ENCODE assay signal across 8 mouse cellular contexts in genomic region chr10:80105460-80105859, GRCm38 (mm10). TPM values are rescaled to one million over a fixed set of nuclear protein-coding genes. Genes with fewer than 3 reads are reported as not detected.
A peak's percentile ranks its signal among the peaks of the same experiment; 100 is the strongest.
DNase-seq lines count a peak whose midpoint lies in the region; ATAC-seq and TF ChIP-seq lines count a peak whose summit lies in the region.

Gene Sbno2, minus strand, starts transcription at chr10:80105571.

- no peak for TF ChIP-seq CTCF in hindbrain, postnatal 0 days (IDR thresholded peaks at IDR 0.05; ENCODE audit: low read depth)
- TF ChIP-seq CTCF in MEL (IDR thresholded peaks at IDR 0.05 in 2 of 3, conservative IDR thresholded peaks at IDR 0.05 in 1 of 3; ENCODE audit: control insufficient read depth in 1 of 3, insufficient read depth in 1 of 3, low read depth in 2 of 3, low read length in 3 of 3, poor library complexity in 1 of 3, severe bottlenecking in 1 of 3), result no peak

- TF ChIP-seq POLR2A in MEL (IDR thresholded peaks at IDR 0.05; ENCODE audit: control insufficient read depth in 1 of 2, insufficient read depth in 1 of 2, low read depth in 1 of 2, low read length in 2 of 2, poor library complexity in 1 of 2), result no peak

- H3K27ac ChIP-seq in hindbrain, embryonic 12.5 days, result no peak within 1 kb of the TSS
- no peak within 1 kb of the TSS for H3K27ac ChIP-seq in hindbrain, postnatal 0 days
- no peak within 1 kb of the TSS for H3K27ac ChIP-seq in MEL (ENCODE audit: control insufficient read depth, low read depth, low read length)

- intact Hi-C loops in left cerebral cortex, postnatal 14 days (cut with DNase I), result no loop called here

- TF ChIP-seq RAD21 in MEL (IDR thresholded peaks at IDR 0.05; ENCODE audit: low read depth, low read length), result no peak

- no peaks in the 10 kb centered on the region for H3K9me3 ChIP-seq in hindbrain, embryonic 12.5 days (replicated peaks)
- no peaks in the 10 kb centered on the region for H3K9me3 ChIP-seq in hindbrain, postnatal 0 days (ENCODE audit: low read length)
- H3K9me3 ChIP-seq in MEL (replicated peaks; ENCODE audit: insufficient read depth, low read length), result no peaks in the 10 kb centered on the region

- H3K4me3 ChIP-seq in hindbrain, embryonic 12.5 days, result no peak within 1 kb of the TSS
- no peak within 1 kb of the TSS for H3K4me3 ChIP-seq in hindbrain, postnatal 0 days (ENCODE audit: low read length)
- no peak within 1 kb of the TSS for H3K4me3 ChIP-seq in MEL (ENCODE audit: control insufficient read depth in 1 of 2, insufficient read depth in 1 of 2, low read depth in 2 of 2, low read length in 2 of 2)

- no peak for TF ChIP-seq EP300 in MEL (IDR thresholded peaks at IDR 0.05; ENCODE audit: low read depth in 1 of 2, low read length in 2 of 2)

- H3K79me2 ChIP-seq in MEL (ENCODE audit: control insufficient read depth, insufficient read depth, low read length, poor library complexity), result peaks cover 19% of the 10 kb centered on the region

- WGBS in hindbrain, embryonic 12.5 days, result 69% methylated on average over 5 of the region's 5 CpGs
- 65% methylated on average over 5 of the region's 5 CpGs for WGBS in hindbrain, postnatal 0 days

- H3K9ac ChIP-seq in hindbrain, embryonic 12.5 days, result no peak within 1 kb of the TSS; the same call in none of the 2 replicates
- H3K9ac ChIP-seq in hindbrain, postnatal 0 days (replicated peaks; ENCODE audit: low read length), result no peak within 1 kb of the TSS
- no peak within 1 kb of the TSS for H3K9ac ChIP-seq in MEL (ENCODE audit: control insufficient read depth, low read depth, low read length, poor library complexity, severe bottlenecking)

- peaks cover 12% of the 10 kb centered on the region for H3K4me1 ChIP-seq in hindbrain, embryonic 12.5 days
- peaks cover 6% of the 10 kb centered on the region for H3K4me1 ChIP-seq in hindbrain, postnatal 0 days (ENCODE audit: insufficient read depth, low read length)
- H3K4me1 ChIP-seq in MEL (ENCODE audit: control insufficient read depth in 1 of 2, insufficient read depth in 2 of 2, low read length in 2 of 2), result peaks cover 12 to 26% of the 10 kb centered on the region in 2 experiments

- no peak for DNase-seq in hindbrain, postnatal 0 days (ENCODE audit: low spot score)
- peak; percentile 38 for DNase-seq in MEL (ENCODE audit: low read depth, low spot score)
- no peak for DNase-seq in left cerebral cortex, postnatal 14 days (ENCODE audit: low spot score in 2 of 2)
- no peak for DNase-seq in embryo, embryonic 9.5 days (ENCODE audit: extremely low spot score)
- no peak for DNase-seq in kidney, postnatal 25 days

- H3K36me3 ChIP-seq in hindbrain, embryonic 12.5 days, result no peaks in the 10 kb centered on the region
- H3K36me3 ChIP-seq in hindbrain, postnatal 0 days (ENCODE audit: insufficient read depth, low read length), result no peaks in the 10 kb centered on the region
- H3K36me3 ChIP-seq in MEL (ENCODE audit: control insufficient read depth in 1 of 2, insufficient read depth in 2 of 2, low read length in 2 of 2), result peaks cover 0 to 18% of the 10 kb centered on the region in 2 experiments; a peak in 2 of 4 replicates

- H3K27me3 ChIP-seq in hindbrain, embryonic 12.5 days, result no peaks in the 10 kb centered on the region
- no peaks in the 10 kb centered on the region for H3K27me3 ChIP-seq in hindbrain, postnatal 0 days (ENCODE audit: insufficient read depth, low read length)
- H3K27me3 ChIP-seq in MEL (ENCODE audit: control insufficient read depth in 1 of 2, insufficient read depth in 2 of 2, low read length in 2 of 2), result no peaks in the 10 kb centered on the region

- H3K4me2 ChIP-seq in hindbrain, embryonic 12.5 days (replicated peaks), result no peak within 1 kb of the TSS
- no peak within 1 kb of the TSS for H3K4me2 ChIP-seq in hindbrain, postnatal 0 days (ENCODE audit: low read depth, low read length)

- ATAC-seq in hindbrain, embryonic 12.5 days (ENCODE audit: low FRiP score), result no peak
- ATAC-seq in hindbrain, postnatal 0 days, result no peak
- peak; percentile 81 for ATAC-seq in granulocyte monocyte progenitor cell, adult 5-6 weeks (replicated peaks; ENCODE audit: poor library complexity, severe bottlenecking)
- peak; percentile 84 for ATAC-seq in monocyte, adult 5-6 weeks (replicated peaks; ENCODE audit: insufficient number of reproducible peaks, low FRiP score, low TSS enrichment, poor library complexity, severe bottlenecking)

TF ChIP-seq in MEL, 35 proteins besides CTCF, POLR2A, EP300 and RAD21:
- TF ChIP-seq CHD2 (IDR thresholded peaks at IDR 0.05; ENCODE audit: low read length), result no peak
- 0 out of 2 replicates have a peak, but pooled peaks have one; percentile 20 for TF ChIP-seq MXI1 (IDR thresholded peaks at IDR 0.05; ENCODE audit: low read depth, low read length)
- TF ChIP-seq ETS1 (IDR thresholded peaks at IDR 0.05; ENCODE audit: low read depth, low read length), result no peak
- TF ChIP-seq MAZ (IDR thresholded peaks at IDR 0.05; ENCODE audit: low read depth, low read length), result peak; percentile 39; the same call in 1 of the 2 replicates
- no peak for TF ChIP-seq SMC3 (IDR thresholded peaks at IDR 0.05; ENCODE audit: low read depth, low read length)
- no peak for TF ChIP-seq ZKSCAN1 (IDR thresholded peaks at IDR 0.05; ENCODE audit: low read depth, low read length)
- no peak for TF ChIP-seq HCFC1 (IDR thresholded peaks at IDR 0.05; ENCODE audit: low read depth, low read length)
- no peak for TF ChIP-seq ELF1 (IDR thresholded peaks at IDR 0.05; ENCODE audit: low read depth, low read length)
- no peak for TF ChIP-seq ZC3H11A (IDR thresholded peaks at IDR 0.05; ENCODE audit: low read depth, low read length)

RNA-seq across cellular contexts. Expression of gene Sbno2, which starts in this region (rescaled TPM):
- 15.1 TPM in 2 replicates for polyA plus RNA-seq in hindbrain, embryonic 12.5 days (2016; fragmentation: Nextera tagmentation; extraction: Ambion mirVana)
- total RNA-seq in hindbrain, postnatal 0 days (2014; rRNA removed), result 22.8 and 23.7 TPM in 2 replicates
- 6.9 and 7.8 TPM in 2 replicates for polyA plus RNA-seq in hindbrain, postnatal 0 days (2015; fragmentation: Nextera tagmentation; extraction: Ambion mirVana)
- total RNA-seq in MEL (2012; rRNA removed), result 14.6 and 15.8 TPM in 2 replicates
- 10 to 100 TPM in 1 of 2 experiments, not detected in 1; 29.0 TPM for polyA plus RNA-seq in MEL (2012; ENCODE audit: insufficient read depth in 1 of 2, insufficient read length in 2 of 2, low read depth in 1 of 2, low replicate concordance in 2 of 2, missing spikeins in 1 of 2)
- 42.4 and 43.6 TPM in 2 replicates for total RNA-seq in granulocyte monocyte progenitor cell, adult 5-6 weeks (2014; fragmentation: Nextera tagmentation)
- total RNA-seq in granulocyte monocyte progenitor cell, adult 5-6 weeks (2017), result 18.0 and 24.5 TPM in 2 replicates
- 10 to 100 TPM; 19.2 to 19.3 TPM for total RNA-seq in left cerebral cortex, postnatal 14 days (2021)
- total RNA-seq in monocyte, adult 5-6 weeks (2017), result 50.6 to 75.0 TPM (median 51.9 TPM) in 3 replicates

Comparison
In these comparisons a context has a peak if more than half of its experiments do, and no peak if none do; other contexts are left out.
1. ATAC-seq: peak in granulocyte monocyte progenitor cell, adult 5-6 weeks (single experiment) and monocyte, adult 5-6 weeks (single experiment); none in hindbrain, embryonic 12.5 days (single experiment) and hindbrain, postnatal 0 days (single experiment).